Mouse (Mus musculus) erythroblast, embryonic 14.5 days (primary cell): ENCODE data around the gene Plekhg5.

Source experiments
- GATA1 ChIP-seq: IDR thresholded peaks from 2 replicates; pipeline ENCODE4 v1.6.1; 2012; ENCODE audit warnings: low read length, inconsistent platforms, mixed read lengths
- TAL1 ChIP-seq: IDR thresholded peaks from 3 replicates; pipeline ENCODE4 v1.6.1; 2012; ENCODE audit warnings: low read length, inconsistent platforms, mixed read lengths

- TF ChIP-seq TAL1 (no peak), GATA1 (no peak)
These were observed 37.2 kb downstream of the Plekhg5 start for GRCm38 (mm10) chr4:152109509-152109908.
